Mouse (Mus musculus): ENCODE results near the gene Lfng. TPM values are rescaled to one million over a fixed set of nuclear protein-coding genes. Genes with fewer than 3 reads are reported as not detected.

The Lfng gene
- polyA plus RNA-seq, 2 experiments from 2014 or later, result 33.9 to 35.5 TPM

DNA sequence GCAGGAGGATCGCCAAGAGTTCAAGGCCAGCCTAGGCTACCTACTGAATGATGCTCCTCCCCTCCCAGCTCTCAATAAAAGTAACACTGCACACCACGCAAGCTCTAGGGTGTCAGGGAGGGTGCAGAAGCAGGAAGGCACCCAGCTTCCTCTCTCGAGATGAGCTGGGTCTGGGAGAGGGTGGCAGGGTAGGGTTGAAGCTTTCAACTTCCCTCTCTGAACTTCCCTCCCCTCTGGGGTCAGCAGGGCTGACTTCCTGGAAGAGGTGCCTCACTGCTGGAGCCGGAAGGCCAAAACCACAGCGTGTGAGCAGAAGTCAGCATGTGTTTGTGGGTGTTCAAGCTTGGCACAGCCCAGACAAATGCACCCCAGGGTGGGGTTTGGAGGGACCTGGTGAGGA is 10.6 kb downstream of the Lfng start:
- ATAC-seq, result peak; percentile 58

DNA sequence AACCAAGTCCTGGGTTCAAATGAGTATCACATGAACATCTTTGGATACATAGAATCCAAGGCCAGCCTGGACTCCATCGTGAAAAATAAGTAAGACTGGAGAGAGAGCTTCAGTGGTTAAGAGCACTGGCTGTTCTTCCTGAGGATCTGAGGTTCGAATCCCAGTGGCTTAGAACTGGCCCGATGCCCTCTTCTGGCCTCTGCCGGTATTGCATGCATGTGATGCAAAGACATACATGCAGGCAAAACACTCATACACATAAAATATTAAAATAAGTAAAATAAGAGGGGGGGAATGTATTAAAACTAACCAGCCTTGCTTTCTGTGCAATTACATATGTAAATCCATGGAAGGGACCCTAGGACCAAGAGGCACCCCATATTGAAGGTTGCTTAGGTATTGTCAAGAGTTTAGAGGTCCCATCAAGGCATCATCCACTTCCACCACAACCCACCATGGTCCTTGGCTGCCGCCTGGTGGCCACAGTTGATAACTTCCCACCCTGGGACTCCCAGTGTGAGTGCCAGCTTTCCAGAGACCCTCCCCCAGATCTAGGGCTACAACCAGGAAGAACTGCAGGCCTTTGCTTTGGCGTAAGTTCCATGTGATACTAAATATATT is 12.1 kb downstream of the Lfng start:
- peak; percentile 8 for ATAC-seq

DNA sequence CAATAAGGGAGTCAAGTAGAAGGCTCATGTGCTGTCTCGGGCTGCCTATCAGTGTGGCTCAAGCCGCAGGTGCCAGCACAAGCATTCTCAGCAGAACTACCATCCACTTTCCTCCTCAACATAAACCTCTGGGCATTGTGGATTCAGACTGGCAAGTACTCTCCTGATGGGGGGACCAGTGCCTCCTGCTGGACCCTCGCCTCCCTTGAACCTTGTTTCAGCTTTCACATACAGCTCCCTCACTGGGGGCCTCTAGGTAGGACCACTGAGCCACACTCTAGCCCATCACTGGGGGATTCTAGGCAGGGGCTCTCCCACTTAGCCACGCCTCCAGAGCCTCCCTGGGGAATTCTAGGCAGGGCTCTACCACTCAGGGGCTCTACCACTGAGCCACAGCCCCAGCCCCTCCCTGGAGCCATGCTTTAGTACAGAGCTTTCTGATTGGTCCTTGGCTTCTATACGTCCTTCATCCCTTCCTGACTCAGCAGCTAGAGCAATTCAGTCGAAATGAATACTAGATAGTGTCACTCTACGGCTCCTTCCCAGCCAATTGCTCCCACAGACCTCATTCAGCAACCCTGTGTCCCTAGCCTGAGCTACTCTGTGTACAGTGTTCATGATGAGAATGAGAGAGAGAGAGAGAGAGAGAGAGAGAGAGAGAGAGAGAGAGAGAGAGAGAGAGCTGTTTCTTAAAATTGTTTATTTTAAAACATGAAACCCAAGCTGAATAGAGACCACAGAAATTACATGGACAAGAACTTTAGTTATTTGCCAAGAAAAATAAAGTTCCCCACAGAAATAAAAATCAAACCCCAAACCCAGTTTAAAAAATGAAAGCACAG is 13.0 kb downstream of the Lfng start:
- no peak for ATAC-seq

DNA sequence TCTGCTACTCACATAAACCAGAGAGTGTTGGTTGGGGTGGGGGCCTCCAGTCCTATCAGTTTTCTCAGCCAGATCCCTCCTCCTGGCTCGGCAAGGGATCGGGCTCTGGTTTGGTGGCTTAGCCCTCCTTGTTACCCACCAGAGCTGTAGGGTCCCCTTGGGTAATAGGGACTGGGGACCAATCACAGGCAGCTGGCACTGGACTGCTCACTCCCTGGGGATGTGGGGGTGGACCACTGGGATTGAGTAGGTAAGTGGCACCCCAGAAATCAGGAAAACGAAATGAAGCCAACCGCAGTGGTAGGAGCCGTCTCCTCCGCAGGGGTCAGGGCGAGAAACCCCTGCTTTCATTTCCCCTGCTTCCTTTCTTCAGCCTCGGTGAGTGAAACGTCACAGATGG is 14.0 kb downstream of the Lfng start:
- no peak for ATAC-seq

DNA sequence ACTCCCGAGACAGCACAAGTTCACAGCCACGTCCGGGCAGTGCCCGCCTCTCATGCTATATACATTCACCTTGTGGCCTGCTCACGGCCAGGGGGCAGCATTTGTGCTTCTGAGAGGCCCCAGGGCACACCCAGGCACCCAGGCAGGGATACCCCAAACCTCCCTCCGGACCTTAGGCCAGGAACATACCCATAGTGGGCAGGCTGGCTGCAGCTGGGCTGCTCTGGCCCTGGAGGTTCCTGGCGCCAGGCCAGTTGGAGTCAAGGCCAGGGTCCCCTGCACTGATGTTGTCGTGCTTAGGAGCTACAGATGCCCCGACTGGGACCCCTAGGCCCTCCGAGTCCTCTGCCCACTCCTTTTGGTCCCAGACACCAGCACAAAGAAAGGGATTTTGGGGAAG is 14.4 kb downstream of the Lfng start:
- no peak for ATAC-seq

DNA sequence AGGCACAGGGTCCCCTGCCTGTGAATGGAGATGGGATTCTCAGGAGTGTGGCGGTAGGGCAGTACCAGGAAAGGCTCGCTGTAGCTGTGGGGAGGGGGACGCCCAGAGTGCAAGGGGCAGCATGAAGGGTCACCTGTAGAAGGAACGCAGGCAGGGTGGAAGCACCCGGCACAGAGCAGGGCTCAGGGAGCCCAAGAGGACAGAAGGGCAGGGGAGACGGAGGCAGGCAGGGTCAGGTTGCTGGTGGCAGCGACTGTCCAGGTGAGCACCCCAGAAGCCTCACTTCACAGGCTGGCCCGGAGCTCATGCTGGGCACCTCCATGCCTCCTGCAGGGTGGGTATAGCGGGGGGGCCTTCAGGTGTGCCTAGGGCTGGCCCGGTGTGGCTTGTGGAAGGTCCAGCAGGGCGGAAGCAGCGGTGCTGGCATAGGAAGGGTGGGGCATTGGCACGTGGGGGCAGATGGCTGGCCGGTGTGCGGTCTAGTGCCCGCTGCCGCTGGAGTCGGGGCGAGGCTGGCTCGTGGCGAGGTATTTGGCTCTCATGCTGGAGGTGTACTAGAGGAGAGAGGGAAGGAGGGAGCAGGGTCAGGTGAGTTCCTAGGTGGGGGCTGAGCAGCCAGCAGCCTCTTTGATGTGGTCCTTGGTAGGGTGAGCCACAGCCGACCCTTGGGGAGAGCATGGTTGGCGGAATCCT is 16.0 kb downstream of the Lfng start:
- ATAC-seq, result no peak

DNA sequence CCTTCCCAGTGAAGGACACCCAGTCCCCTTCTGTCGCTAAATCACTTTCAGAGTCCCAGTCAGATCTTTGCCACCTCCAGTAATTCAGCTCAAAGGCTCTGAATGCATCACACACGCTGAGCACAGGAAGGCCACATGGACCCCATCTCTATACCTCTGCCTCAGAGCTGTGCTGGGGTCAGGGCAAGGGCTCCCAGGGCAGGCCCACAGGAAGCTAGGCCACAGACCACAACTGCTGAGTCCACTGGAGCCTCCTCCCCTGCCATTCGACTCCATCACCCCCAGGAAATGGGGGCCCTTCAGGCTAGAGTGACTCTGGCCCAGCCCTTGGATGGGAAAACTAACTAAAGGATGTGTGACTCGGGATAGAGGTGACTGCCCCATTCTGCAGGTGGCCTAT is 16.7 kb downstream of the Lfng start:
- no peak for ATAC-seq

DNA sequence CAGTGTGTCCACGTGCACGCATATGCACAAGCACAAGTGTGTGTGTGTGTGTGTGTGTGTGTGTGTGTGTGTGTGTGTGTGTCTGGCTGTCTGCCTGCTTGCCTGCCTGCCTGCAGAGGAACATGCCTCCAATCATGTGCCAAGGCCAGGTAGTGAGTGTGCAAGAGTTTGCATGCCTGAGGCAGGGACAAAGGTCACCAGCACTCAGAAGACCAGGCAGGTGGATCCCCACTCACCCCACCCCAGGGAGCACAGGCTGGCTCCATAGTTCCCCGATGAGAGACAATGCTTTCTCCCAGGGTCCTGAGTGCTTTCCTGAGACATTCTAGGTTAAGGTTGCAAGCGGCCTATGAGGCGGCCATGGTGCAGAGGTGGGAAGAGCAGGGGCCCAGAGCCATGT is 17.1 kb downstream of the Lfng start:
- no peak for ATAC-seq

DNA sequence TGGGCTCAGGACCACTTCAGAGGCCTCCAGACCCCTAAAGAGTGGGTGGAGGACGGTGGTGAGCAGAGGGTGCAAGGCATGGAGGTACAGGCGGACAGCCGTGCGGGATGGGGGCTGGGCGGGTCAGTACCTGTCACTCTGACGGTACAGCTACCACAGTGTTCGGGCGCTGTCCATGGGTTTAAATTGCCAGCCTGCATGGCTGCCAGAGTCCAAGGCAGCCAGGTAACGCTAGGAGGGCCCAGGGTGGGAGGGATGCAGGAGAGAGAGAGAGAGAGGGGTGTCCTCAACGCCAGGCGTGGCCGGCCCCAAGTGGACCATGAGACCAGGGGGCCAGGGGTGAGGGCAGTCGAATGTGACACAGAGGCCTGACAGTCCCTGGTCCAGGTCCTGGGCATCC is 17.8 kb downstream of the Lfng start:
- no peak for ATAC-seq

DNA sequence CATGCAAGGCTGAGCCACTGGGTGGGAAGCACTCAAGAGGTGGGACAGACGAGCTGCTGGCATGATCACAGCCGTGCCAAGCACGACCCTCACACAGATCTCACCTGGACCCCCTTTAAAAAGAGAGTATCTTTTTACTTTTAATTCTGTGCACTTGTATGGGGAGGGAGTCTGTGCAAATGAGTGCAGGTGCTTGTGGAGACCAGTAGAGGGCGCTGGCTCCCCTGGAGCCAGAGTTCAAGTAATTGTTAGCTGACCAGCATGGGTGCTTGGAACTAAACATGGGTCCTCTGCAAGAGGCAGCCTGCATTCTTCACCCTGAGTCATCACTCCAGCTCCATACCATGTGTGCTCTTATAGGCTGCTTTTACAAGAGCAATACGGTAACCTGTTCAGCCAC is 20.5 kb downstream of the Lfng start:
- ATAC-seq, result no peak

DNA sequence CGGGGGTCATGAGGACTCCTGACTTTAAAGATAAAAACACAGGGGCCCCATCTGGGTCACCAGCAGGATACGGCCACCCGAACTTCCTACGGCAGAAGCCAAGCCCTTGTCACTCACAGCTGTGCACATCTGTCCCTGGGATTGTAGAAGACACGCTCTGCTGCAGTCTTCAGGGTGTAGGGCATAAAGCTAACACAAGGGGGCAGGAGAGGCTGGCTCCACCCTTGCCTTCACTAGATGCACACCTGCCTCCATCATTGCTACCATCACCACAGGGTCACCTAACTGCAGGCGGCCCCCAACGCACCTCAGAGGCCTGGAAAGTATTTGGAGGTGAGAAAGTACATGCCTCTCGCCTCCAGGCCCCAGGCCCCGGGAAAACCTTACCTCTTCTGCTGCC is 21.9 kb downstream of the Lfng start:
- peak; percentile 43 for ATAC-seq

DNA sequence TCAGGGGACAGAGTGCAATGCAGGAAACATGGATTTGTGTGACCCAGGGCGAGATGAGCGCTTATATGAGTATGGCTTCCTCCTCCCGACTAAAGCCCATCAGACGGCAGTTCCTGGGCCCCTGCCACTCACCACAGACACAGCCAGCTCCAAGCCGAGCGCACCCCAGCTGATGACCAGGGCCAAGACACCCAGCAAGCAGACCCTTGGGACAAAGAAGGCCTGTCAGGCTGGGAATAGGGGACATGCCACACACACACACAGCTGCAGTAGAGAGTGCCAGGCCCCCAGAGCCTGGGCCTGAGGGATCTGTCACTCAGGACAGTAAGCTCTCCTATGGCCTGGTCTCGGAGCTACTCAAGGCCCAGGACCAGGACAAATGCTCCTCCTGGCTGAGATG is 26.3 kb downstream of the Lfng start:
- no peak for ATAC-seq

DNA sequence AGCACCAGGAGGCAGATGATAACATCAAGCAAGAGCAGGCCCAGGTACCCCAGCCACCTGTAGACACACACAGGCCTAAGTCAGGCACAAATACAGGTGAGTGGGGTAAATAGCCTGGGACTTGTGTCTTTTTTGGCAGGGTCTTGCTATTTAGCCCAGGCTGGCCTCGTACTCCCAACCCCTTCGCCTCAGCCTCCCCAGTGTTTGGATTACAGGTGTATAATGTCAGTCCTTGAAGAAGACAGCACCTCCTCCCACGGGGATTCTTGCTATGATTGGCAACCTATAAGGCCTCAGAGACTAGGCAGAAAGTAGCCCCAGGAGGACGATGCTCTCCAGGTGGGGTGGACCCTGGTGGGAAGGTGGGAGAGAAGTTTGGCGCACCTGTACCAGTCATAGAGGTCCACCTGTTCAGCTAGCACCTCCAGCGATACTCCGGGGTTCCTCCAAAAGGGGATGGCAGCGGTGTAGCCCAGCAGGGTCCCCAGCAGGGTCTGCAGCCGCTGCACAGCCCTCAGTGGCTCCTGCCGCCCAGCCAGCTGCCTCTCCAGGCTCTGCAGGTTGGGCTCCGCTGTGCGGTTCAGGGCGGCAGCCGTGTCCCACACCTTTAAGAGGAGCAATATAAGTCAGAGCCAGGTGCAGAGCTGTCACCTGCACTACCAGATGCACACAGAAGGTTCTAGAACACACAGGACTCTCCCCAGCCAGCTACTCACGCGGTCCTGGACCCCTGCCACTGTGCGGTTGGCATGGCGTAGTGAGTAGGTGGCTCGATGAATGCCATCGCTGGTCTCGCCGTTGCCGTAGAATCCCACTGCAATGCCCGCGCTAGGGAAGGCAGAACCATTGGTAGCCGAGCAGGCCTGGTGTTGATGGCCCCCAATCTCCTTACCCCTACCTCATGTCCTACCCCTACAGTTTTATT is 27.9 kb downstream of the Lfng start:
- ATAC-seq, result no peak

DNA sequence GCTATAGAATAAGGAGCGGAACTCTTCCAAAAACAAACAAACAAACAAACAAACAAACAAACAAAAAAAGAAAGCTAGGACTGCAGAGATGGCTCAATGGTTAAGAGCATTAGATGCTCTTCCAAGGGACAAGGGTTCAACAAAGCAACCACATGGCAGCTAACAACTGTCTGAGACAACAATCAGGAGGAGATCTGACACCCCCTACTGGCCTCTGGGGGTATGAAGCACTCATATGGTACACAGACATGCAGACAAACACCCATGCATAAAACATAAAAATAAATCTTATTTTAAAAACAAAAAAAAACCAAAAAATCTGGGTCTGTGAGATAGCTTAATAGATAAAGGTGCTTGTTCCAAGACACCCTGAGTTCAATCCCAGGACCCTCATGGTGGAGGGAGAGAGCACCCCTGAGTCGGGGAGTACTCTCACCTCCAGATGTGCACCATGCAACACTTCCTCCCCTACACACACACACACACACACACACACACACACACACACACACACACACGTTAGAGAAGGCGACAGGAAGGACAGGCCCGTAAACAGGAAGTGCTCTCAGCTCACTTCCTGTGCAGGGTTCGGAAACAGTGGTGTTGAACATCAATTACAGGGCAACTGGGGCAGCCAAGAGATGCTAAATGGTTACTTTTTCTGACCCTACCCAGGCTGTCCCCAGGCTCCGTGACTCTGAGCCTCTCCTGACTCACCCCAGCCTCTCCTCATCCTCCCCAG is 29.4 kb downstream of the Lfng start:
- ATAC-seq, result peak; percentile 75

DNA sequence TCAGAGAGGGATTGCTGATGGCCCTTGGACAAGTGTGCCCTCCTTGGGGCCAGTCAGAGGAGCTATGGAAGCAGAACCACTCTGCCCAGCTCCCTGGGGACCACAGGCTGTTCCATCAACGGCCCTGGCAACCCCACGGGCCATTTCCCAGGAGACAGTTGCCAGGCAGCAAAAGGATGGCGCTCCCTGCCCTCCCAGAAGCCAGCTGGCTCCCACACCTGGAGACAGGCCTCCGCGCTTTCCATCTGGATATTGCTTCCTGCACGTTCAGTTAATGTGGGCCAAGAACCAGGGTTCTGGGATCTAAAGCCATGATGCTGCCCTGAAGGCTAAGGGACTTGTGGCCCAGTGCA is 29.9 kb downstream of the Lfng start:
- ATAC-seq, result peak; percentile 8

DNA sequence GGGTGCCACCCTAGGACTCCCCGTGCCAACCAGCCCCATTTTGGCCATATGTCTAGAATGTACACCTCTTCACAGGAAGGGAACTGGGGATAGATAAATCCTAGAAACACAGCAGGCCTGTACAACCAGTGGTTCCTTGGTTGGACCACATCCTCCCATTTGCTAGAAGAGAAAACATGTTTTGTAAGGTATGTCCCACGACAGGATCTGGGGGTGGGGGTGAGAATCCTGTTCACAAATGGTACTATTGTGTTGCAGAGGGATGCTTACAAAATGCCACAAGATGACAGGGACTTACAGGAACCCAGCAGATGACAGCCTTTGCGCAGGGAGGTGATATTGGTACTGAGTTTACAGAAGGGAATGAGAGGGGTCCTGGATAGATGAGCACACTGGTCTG is 30.9 kb downstream of the Lfng start:
- peak; percentile 66 for ATAC-seq

DNA sequence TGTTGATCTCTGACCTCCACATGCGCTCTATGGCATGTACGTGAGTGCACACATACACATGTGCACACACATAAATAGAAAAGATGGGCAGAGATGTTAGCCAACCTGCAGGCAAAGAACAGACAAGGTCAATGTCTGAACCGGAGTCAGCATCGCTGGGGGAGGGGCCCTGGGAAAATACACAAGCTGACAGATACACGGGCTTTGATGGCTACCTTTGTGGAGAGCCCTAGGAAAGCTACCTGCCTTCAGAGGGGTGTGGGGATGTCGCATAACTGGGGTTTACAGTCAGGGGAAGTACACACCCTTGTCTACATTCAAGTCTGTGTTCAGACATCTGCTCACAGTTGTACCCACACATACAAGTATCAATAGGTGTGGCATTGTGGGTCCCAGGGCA is 31.4 kb downstream of the Lfng start:
- no peak for ATAC-seq

DNA sequence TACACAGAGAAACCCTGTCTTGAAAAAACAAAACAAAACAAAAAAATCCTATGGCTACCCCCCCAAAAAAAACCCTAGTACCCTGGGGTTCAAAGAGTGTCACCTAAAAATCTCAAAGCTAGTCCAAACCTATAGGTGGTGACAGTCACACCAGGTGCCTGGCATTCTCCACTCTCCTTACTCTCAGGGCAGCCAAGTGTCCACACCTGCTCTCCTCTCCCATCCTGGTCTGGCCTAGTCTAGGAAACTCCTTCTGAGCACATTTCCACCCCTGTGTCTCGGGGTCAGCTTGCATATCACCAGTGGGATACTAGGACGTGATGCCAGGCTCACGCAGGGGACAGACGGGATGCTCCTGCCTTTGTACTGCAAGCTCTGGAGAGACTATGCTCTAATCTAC is 32.2 kb downstream of the Lfng start:
- no peak for ATAC-seq

DNA sequence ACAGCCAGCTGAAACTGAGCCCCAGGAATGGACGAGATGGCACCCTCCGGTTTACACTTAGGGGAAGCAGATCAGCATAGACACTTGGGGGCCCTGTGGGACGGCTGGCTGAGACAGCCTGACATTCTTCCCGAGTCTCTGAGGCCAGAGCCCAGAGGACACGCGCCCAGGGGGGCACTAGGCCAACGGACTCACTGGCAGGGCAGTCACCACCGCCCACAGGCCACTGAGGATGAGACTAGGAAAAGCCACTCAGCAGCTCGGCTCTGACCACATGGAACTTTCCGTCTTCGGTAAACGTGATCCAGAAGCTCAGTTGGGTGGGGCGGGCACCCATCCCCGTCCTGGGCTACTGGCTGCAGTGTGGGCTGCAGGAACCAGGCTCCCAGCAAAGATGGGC is 32.8 kb downstream of the Lfng start:
- ATAC-seq, result no peak

DNA sequence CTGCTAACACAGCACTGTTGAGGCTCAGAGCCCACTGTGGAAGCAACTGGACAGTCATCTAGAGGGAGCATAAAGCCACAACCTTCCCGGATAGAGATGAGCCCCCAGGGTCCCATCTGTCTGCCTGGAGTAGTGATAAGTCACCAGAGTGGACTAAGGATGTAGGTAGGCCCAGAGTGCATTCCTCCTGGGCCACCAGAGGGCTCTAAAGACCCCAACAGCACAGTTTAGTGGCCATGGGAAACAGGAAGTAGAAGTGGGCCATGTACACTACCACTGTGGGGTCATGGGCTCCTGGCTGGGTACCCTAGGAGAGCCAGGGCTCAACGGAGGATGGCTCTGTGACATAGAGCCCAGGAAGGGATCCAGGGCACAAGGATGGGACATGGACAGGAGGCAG is 33.7 kb downstream of the Lfng start:
- no peak for ATAC-seq

DNA sequence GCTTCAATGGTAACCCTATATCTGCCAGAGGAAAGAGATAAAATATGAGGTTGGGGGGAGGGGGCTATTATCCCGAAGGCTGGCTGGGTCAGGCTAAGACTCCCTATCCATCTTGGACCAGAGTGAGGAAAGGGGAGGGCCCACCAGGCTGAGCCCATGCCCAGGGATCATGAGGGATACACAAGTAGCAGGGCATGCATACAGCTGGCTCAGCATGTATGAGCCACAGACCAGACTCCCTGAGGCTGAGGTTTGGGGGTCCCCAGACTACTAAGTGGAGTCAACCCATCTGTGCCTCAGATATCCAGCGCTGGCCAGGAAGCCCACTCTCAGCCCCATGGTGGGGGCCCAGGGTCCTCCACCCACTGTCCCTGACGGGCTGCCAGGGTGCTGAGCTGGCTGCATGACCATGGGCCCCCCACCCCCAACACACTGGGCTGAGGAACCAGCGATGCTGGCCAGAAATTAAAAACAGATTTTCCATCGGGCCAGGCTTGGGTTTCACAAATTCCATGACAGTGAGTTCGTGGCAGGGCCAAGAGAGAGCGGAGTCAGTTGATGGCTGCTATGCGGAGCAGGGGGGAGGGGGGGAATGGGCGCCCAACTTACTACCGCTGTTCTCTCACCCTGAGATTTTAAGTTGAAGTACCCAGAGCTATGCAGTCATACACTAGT is 34.3 kb downstream of the Lfng start:
- ATAC-seq, result no peak

DNA sequence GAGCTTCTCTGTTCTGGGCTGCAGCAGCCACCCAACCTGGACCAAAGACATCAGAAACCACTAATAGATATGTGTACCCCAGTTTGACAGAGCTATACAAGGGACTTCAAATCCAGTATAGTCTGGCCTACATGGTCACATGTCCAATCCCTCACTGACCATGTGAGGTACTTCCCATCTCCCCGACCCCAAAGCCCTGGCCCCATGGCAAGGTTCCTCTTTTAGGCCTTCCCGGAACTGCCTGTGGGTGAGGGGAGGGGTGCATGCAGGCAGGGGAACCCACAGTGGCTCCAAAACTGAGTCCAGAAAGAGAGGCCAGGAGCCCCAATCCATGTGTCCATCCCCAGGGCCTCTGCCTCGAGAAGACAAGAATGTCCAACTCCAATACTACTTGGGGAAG is 35.0 kb downstream of the Lfng start:
- ATAC-seq, result no peak
